ENCODE assay signal across 27 mouse cellular contexts in the genomic region with DNA sequence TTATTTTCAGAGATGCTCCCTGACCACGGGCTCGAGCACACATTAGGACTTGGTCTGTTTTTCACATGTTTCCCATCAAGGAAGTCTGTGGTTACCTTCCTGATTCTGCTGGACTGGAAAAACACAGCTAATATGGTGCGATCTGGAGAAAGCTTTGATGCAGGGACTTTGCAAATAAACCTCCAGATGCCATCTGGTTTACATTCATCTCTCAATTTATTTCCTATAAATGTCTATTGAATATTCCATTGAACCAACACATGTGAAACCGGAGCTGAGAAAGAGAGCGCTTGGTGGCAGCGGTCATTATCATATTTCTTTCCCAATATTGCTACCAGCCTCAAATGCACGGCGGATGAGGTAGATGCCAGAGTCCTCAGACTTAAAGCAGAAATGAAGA.
DNase-seq lines count a peak whose midpoint lies in the region; ATAC-seq lines count a peak whose summit lies in the region.
"Had no signal": no experiment of that assay in that cellular context is flagged by ENCODE, and none has a peak within 500 bp of the region (broad histone marks: within the 10 kb centered on the region; RNA-seq: fewer than 3 reads in every experiment).

No protein-coding gene starts in this region.

- no peak overlapping the region for H3K27ac ChIP-seq in limb, embryonic 11.5 days (replicated peaks; ENCODE audit: low read depth, low read length)
- no peak overlapping the region for H3K27ac ChIP-seq in limb, embryonic 10.5 days
- no peak overlapping the region for H3K27ac ChIP-seq in embryonic facial prominence, embryonic 13.5 days
- H3K27ac ChIP-seq in limb, embryonic 13.5 days = peak overlapping the region; percentile 11; the same call in 1 of the 2 replicates
- H3K27ac ChIP-seq in intestine, embryonic 16.5 days (ENCODE audit: low read length) = no peak overlapping the region
- no peak overlapping the region for H3K27ac ChIP-seq in intestine, embryonic 15.5 days
- H3K27ac ChIP-seq: forebrain, embryonic 12.5 days; heart, embryonic 10.5 days; heart, embryonic 15.5 days; hindbrain, embryonic 12.5 days; lung, embryonic 15.5 days; midbrain, embryonic 12.5 days; neural tube, embryonic 13.5 days had no signal

- no peaks in the 10 kb centered on the region for H3K27me3 ChIP-seq in limb, embryonic 11.5 days (ENCODE audit: control insufficient read depth, insufficient read depth, low read length)
- no peaks in the 10 kb centered on the region for H3K27me3 ChIP-seq in limb, embryonic 10.5 days (ENCODE audit: low read depth, poor library complexity, severe bottlenecking)
- no peaks in the 10 kb centered on the region for H3K27me3 ChIP-seq in embryonic facial prominence, embryonic 13.5 days
- no peaks in the 10 kb centered on the region for H3K27me3 ChIP-seq in limb, embryonic 13.5 days
- H3K27me3 ChIP-seq in intestine, embryonic 16.5 days (replicated peaks; ENCODE audit: control insufficient read depth, insufficient read depth, low read length) = no peaks in the 10 kb centered on the region
- H3K27me3 ChIP-seq in intestine, embryonic 15.5 days (replicated peaks) = no peaks in the 10 kb centered on the region
- H3K27me3 ChIP-seq: forebrain, embryonic 12.5 days; heart, embryonic 15.5 days; hindbrain, embryonic 12.5 days; lung, embryonic 15.5 days; midbrain, embryonic 12.5 days; neural tube, embryonic 13.5 days had no signal

- DNase-seq in limb, embryonic 11.5 days (ENCODE audit: low spot score) = peak; percentile 37
- no peak for DNase-seq in limb, embryonic 10.5 days (ENCODE audit: low spot score)
- DNase-seq in cerebellum, adult 11-12 months = no peak
- DNase-seq: adrenal gland, postnatal 25 days; cerebellum, adult 18-20 months; cerebellum, postnatal 14 days; gastrocnemius, postnatal 14 days; kidney, adult 11 months; kidney, postnatal 14 days; layer of hippocampus, adult 9-11 months; lung, postnatal 36 days; thymus, postnatal 4 days had no signal

- no peak for ATAC-seq in limb, embryonic 11.5 days (ENCODE audit: insufficient number of reproducible peaks, low FRiP score, low TSS enrichment, low read depth)
- no peak for ATAC-seq in embryonic facial prominence, embryonic 13.5 days (ENCODE audit: insufficient number of reproducible peaks, insufficient read depth, low FRiP score, low TSS enrichment, low read depth)
- ATAC-seq in limb, embryonic 13.5 days (ENCODE audit: low FRiP score, low read depth) = no peak
- ATAC-seq in intestine, embryonic 16.5 days = no peak
- ATAC-seq in intestine, embryonic 15.5 days = no peak
- ATAC-seq: CD4-positive, CD25-positive, alpha-beta regulatory T cell, adult 4 months had no signal

- H3K4me1 ChIP-seq in limb, embryonic 11.5 days (ENCODE audit: control insufficient read depth, insufficient read depth, low read length) = peaks cover 7% of the 10 kb centered on the region; the same call in 1 of the 2 replicates
- H3K4me1 ChIP-seq in limb, embryonic 10.5 days = peaks cover 44% of the 10 kb centered on the region
- peaks cover 19% of the 10 kb centered on the region for H3K4me1 ChIP-seq in embryonic facial prominence, embryonic 13.5 days
- H3K4me1 ChIP-seq in limb, embryonic 13.5 days = peaks cover 21% of the 10 kb centered on the region
- no peaks in the 10 kb centered on the region for H3K4me1 ChIP-seq in intestine, embryonic 16.5 days (ENCODE audit: control insufficient read depth, insufficient read depth, low read length)
- no peaks in the 10 kb centered on the region for H3K4me1 ChIP-seq in intestine, embryonic 15.5 days (replicated peaks)
- H3K4me1 ChIP-seq: forebrain, embryonic 12.5 days; heart, embryonic 10.5 days; heart, embryonic 15.5 days; hindbrain, embryonic 12.5 days; lung, embryonic 15.5 days; midbrain, embryonic 12.5 days; neural tube, embryonic 13.5 days had no signal

- H3K4me2 ChIP-seq in limb, embryonic 11.5 days (ENCODE audit: low read depth, severe bottlenecking) = no peak overlapping the region
- H3K4me2 ChIP-seq in embryonic facial prominence, embryonic 13.5 days = peak overlapping the region; percentile 45
- peak overlapping the region; percentile 32 for H3K4me2 ChIP-seq in limb, embryonic 13.5 days (replicated peaks)
- no peak overlapping the region for H3K4me2 ChIP-seq in intestine, embryonic 16.5 days (ENCODE audit: low read depth, low read length)
- no peak overlapping the region for H3K4me2 ChIP-seq in intestine, embryonic 15.5 days (replicated peaks)
- H3K4me2 ChIP-seq: forebrain, embryonic 12.5 days; heart, embryonic 15.5 days; hindbrain, embryonic 12.5 days; liver, embryonic 11.5 days; lung, embryonic 15.5 days; midbrain, embryonic 12.5 days; neural tube, embryonic 13.5 days had no signal

- 32% methylated on average over 8 of the region's 8 CpGs for WGBS in limb, embryonic 11.5 days
- WGBS in limb, embryonic 10.5 days = 47% methylated on average over 8 of the region's 8 CpGs
- WGBS in embryonic facial prominence, embryonic 13.5 days = 28% methylated on average over 8 of the region's 8 CpGs
- 19% methylated on average over 8 of the region's 8 CpGs for WGBS in limb, embryonic 13.5 days
- 82% methylated on average over 8 of the region's 8 CpGs for WGBS in intestine, embryonic 16.5 days
- WGBS in intestine, embryonic 15.5 days = 86% methylated on average over 8 of the region's 8 CpGs

- H3K9ac ChIP-seq in limb, embryonic 11.5 days (ENCODE audit: low read length) = no peak overlapping the region
- no peak overlapping the region for H3K9ac ChIP-seq in embryonic facial prominence, embryonic 13.5 days
- H3K9ac ChIP-seq in limb, embryonic 13.5 days = no peak overlapping the region
- H3K9ac ChIP-seq in intestine, embryonic 16.5 days (ENCODE audit: low read depth, low read length) = no peak overlapping the region
- no peak overlapping the region for H3K9ac ChIP-seq in intestine, embryonic 15.5 days
- H3K9ac ChIP-seq: forebrain, embryonic 12.5 days; heart, embryonic 15.5 days; hindbrain, embryonic 12.5 days; lung, embryonic 15.5 days; midbrain, embryonic 12.5 days; neural tube, embryonic 13.5 days had no signal

- H3K9me3 ChIP-seq in limb, embryonic 11.5 days (ENCODE audit: control insufficient read depth, low read length) = no peaks in the 10 kb centered on the region
- no peaks in the 10 kb centered on the region for H3K9me3 ChIP-seq in limb, embryonic 10.5 days (replicated peaks)
- H3K9me3 ChIP-seq in embryonic facial prominence, embryonic 13.5 days = no peaks in the 10 kb centered on the region
- no peaks in the 10 kb centered on the region for H3K9me3 ChIP-seq in limb, embryonic 13.5 days
- no peaks in the 10 kb centered on the region for H3K9me3 ChIP-seq in intestine, embryonic 16.5 days (ENCODE audit: control insufficient read depth, low read length)
- no peaks in the 10 kb centered on the region for H3K9me3 ChIP-seq in intestine, embryonic 15.5 days
- H3K9me3 ChIP-seq: forebrain, embryonic 12.5 days; heart, embryonic 10.5 days; heart, embryonic 15.5 days; hindbrain, embryonic 12.5 days; lung, embryonic 15.5 days; midbrain, embryonic 12.5 days; neural tube, embryonic 13.5 days had no signal

- no peaks in the 10 kb centered on the region for H3K36me3 ChIP-seq in limb, embryonic 11.5 days (ENCODE audit: control insufficient read depth, insufficient read depth, low read length)
- H3K36me3 ChIP-seq in limb, embryonic 10.5 days = no peaks in the 10 kb centered on the region
- no peaks in the 10 kb centered on the region for H3K36me3 ChIP-seq in embryonic facial prominence, embryonic 13.5 days
- no peaks in the 10 kb centered on the region for H3K36me3 ChIP-seq in limb, embryonic 13.5 days
- H3K36me3 ChIP-seq in intestine, embryonic 16.5 days (ENCODE audit: control insufficient read depth, insufficient read depth, low read length) = no peaks in the 10 kb centered on the region
- no peaks in the 10 kb centered on the region for H3K36me3 ChIP-seq in intestine, embryonic 15.5 days
- H3K36me3 ChIP-seq: forebrain, embryonic 12.5 days; heart, embryonic 10.5 days; heart, embryonic 15.5 days; hindbrain, embryonic 12.5 days; lung, embryonic 15.5 days; midbrain, embryonic 12.5 days; neural tube, embryonic 13.5 days had no signal

- no peak overlapping the region for H3K4me3 ChIP-seq in limb, embryonic 11.5 days (ENCODE audit: low read depth, low read length)
- no peak overlapping the region for H3K4me3 ChIP-seq in limb, embryonic 10.5 days
- 0 out of 2 replicates have a peak overlapping the region, but pooled peaks have one; percentile 7 for H3K4me3 ChIP-seq in embryonic facial prominence, embryonic 13.5 days
- H3K4me3 ChIP-seq in limb, embryonic 13.5 days = no peak overlapping the region
- H3K4me3 ChIP-seq in intestine, embryonic 16.5 days (ENCODE audit: low read length) = no peak overlapping the region
- no peak overlapping the region for H3K4me3 ChIP-seq in intestine, embryonic 15.5 days (replicated peaks)
- H3K4me3 ChIP-seq: erythroblast, embryonic 14.5 days; forebrain, embryonic 12.5 days; heart, embryonic 10.5 days; heart, embryonic 15.5 days; hindbrain, embryonic 12.5 days; lung, embryonic 15.5 days; midbrain, embryonic 12.5 days; myocyte; neural tube, embryonic 13.5 days had no signal

Comparison
In these comparisons a context has a peak if more than half of its experiments do, and no peak if none do; other contexts are left out.
1. H3K4me2 ChIP-seq: peak in embryonic facial prominence, embryonic 13.5 days (single experiment) and limb, embryonic 13.5 days (single experiment); none in limb, embryonic 11.5 days (single experiment), intestine, embryonic 16.5 days (single experiment) and intestine, embryonic 15.5 days (single experiment).